Mouse (Mus musculus) heart, postnatal 0 days (tissue): Measurements from ENCODE around the gene 6030468B19Rik.

Experiments used
- CTCF ChIP-seq: IDR thresholded peaks from 2 replicates; pipeline ENCODE4 v1.5.1; 2016; ENCODE audit warnings: antibody characterized with exemption, control low read depth, low read depth
- EP300 ChIP-seq: IDR thresholded peaks from 2 replicates; pipeline ENCODE4 v1.6.1; 2016; ENCODE audit warnings: antibody characterized with exemption, low read depth

GRCm38 (mm10) chr11:117769683-117770047 is 27.8 kb upstream of the 6030468B19Rik start:
- TF ChIP-seq CTCF: no peak
- no peak for TF ChIP-seq EP300
